Mouse (Mus musculus) frontal cortex, adult (tissue): ENCODE data around the gene Olfr331.
A peak's percentile ranks its signal among the peaks of the same experiment; 100 is the strongest.
"Not testable (repeated sequence)": the region's sequence is repeated elsewhere in the genome, so short reads cannot be mapped to it uniquely, and the experiment has no call there.

Source experiments
- ATAC-seq: cut with Nextera tagmentation; 2 replicates; pipeline ENCODE4 v1.9.2; 2017; ENCODE audit warnings: mild to moderate bottlenecking, moderate library complexity, mixed read lengths; ENCODE audit not compliant: low TSS enrichment

The Olfr331 gene

DNA sequence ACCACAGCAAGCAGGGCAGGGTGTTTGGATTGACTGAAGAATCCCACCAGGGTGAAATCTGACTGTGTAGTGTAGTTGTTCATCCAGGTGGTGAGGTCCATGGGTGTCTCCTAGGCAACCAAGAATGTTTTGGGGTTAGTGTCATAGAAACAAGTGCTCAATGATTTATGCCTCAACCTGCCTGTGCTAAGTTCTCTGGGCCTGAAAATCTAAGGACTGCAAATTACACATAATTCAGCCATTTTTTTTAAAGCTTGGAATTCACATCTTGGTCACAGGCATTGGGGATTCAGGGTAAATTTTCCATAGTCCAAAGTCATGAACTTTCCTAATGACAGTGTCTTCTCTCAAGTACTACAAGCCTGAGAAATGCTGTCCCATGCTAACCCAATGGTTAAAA lies at the start of gene Olfr331:
TSS of gene Olfr331 (minus strand) at position 101 of the 400 bp plus-strand sequence.
- not testable (repeated sequence) for ATAC-seq

GRCm38 (mm10) chr11:58546322-58546721 lies 44.0 kb upstream of the Olfr331 start, which contains the start of gene Olfr329-ps:
Gene Olfr329-ps (minus strand): TSS chr11:58546422.
- no peak for ATAC-seq

DNA sequence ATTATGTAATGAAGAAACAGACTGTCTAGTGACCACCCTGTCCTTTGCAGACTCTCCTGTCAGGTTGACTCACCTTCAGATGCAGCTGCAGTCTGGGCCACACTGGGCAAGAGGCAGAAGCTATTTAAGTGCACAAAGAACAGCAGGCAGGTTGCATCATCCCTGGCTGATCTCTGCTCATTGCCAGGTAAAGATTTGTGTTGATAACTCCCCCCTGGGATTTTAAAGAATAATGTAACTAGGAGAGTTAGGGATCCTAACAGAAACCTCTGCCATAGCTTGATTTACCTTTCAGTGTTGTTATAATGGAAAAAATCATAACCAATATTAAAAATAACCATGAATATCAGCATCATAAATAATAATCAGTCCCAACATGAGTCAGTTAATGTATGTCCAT lies 32.4 kb upstream of the Olfr331 start, which contains the start of gene Olfr330:
TSS of gene Olfr330 (minus strand) at position 101 of the 400 bp plus-strand sequence.
- ATAC-seq, result not testable (repeated sequence)

- not testable (repeated sequence) for ATAC-seq
Observed at GRCm38 (mm10) chr11:58519756-58520155, 17.4 kb upstream of the Olfr331 start.

- not testable (repeated sequence) for ATAC-seq
Observed at GRCm38 (mm10) chr11:58518916-58519315, 16.5 kb upstream of the Olfr331 start.

DNA sequence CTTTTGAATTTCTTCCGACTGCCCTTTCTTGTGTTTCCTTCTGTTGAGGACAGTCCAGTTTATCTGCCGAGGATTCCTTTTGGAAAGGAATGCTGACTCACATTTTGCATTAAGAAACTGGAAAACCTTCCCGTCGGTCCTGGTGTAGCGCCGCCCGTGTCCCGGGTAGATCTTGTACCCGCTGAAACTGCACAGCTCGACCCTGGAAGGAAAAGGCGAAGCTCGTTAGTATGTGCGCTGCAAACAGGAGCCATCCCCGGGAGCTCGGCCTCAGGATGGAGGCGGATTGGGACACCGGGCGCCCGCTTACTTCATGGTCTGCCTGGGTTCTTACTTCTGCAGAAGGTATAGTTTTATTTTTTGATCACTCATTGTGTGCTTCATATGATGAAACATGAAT lies 6.7 kb upstream of the Olfr331 start:
- not testable (repeated sequence) for ATAC-seq

DNA sequence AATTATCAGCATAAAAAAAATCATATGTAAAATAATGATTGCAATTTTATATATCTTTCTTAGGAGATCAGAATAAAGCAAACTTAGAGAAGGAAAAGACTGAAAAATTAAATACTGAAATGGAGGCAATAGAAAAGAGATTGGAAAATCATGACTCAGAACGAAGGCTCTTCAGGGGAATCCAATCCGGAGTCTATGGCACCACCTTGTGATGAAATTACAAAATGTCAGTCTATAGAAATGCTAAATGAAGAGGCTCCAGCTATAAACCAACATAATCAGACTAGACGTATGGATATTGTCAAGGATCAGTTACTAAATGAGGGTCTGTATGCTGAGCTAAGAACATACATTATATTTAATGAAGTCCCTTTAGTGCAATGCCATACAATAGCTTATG lies 3.1 kb downstream of the Olfr331 start:
- 0 out of 2 replicates have a peak, but pooled peaks have one; percentile 59 for ATAC-seq

DNA sequence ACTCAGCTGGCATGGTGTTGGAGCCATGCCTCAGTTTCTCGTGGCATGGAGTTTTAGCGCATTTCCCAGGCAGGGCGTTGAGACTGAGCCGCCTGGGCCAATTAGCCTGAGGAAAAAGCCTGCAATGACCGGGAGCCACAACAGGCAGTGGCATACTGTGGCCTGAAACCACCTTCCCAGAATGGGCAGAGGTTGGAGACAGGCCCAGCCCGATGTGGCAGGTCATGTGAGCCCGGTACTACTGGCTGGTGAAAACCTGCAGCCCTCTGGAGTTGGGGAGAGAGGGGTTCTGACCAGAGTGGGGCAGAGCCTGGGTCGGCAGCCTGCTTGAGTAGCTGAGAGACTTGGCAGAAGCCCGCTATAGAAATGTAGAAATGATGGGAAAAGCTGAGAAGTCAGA lies 3.6 kb downstream of the Olfr331 start:
- ATAC-seq, result no peak

DNA sequence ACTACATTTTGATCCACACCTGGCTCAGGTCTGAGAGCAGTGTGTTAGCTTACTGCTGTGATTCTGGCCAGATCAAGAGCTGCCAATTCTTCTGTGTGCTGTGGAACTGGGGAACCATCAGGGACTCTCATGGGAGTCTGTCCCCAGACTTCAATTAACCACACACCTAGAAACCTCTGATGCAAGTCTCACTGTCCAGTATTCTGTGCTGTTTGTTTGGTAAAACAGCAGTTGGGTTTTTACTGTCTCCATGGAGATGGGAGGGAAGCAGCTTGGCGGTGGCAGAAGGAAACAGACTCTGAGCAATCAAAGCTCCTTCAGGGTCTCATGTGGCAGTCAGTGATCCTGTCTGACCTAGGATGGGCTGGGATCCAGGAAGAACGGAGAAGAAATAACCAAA lies 9.9 kb downstream of the Olfr331 start, which contains the start of gene Olfr332:
TSS of gene Olfr332 (minus strand) at position 101 of the 400 bp plus-strand sequence.
- ATAC-seq, result no peak

DNA sequence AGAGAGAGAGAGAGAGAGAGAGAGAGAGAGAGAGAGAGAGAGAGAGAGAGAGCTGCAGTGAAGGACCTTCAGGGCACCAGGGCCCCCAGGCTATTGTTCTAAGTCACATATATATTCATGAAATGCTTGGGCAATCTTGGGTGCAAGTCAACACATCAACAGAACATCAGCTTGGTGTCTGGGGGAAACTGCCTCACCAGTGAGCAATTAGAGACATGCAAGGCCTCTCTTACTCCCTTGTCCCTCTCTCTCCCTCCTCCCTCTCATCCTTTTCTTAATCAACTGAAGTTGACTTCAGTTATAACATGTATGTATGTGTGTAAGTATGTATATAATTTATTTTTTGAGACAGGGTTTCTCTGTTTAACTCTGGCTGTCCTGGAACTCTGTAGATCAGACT lies 40.2 kb downstream of the Olfr331 start, which contains the start of gene Olfr30:
TSS of gene Olfr30 (minus strand) at position 101 of the 400 bp plus-strand sequence.
- ATAC-seq, result no peak

GRCm38 (mm10) chr11:58453592-58453991 lies 48.8 kb downstream of the Olfr331 start:
- no peak for ATAC-seq

DNA sequence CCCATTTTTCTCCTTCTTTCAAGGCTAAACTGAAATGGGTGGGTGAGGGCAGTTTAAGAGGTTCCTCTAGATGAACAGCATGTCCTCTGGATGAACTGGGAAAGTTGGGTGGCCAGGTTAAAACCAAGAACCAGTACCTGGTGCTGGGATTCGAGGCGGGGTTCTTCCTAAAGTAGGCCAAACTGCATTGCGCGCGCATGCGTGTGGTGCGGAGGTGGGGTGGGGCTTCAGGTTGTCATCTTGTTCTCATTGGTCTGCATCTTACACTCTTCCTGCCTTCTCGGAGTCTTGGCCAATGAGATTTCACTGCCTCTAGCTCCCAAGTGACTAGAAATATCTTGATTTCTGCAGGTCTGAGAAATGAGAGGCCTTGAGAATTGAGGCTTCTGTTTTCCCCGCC lies 49.6 kb downstream of the Olfr331 start, which contains the start of gene Lypd9:
TSS of gene Lypd9 (minus strand) at position 165 of the 400 bp plus-strand sequence.
- no peak for ATAC-seq
